Mouse (Mus musculus) kidney, adult 2 months (tissue): ENCODE measurements around the gene Hps1. TPM values are rescaled to one million over a fixed set of nuclear protein-coding genes. Genes with fewer than 3 reads are reported as not detected.

ENCODE experiments used
- DNase-seq: peaks from one replicate; pipeline ENCODE4 v3.0.0; 2021
- H3K27ac ChIP-seq: fragments of 200-500 bp; 2 replicates; pipeline ENCODE4 v1.5.1; 2012; ENCODE audit warnings: low read depth, low read length, control low read depth, inconsistent platforms; ENCODE audit not compliant: insufficient read depth
- H3K27me3 ChIP-seq: fragments of 200-500 bp; replicated peaks from 2 replicates; pipeline ENCODE4 v1.6.1; 2012; ENCODE audit warnings: mild to moderate bottlenecking, moderate library complexity, low read length, inconsistent platforms; ENCODE audit not compliant: control insufficient read depth, insufficient read depth
- H3K36me3 ChIP-seq: fragments of 200-500 bp; 2 replicates; pipeline ENCODE4 v1.6.1; 2012; ENCODE audit warnings: mild to moderate bottlenecking, moderate library complexity, low read length, inconsistent platforms; ENCODE audit not compliant: control insufficient read depth, insufficient read depth
- H3K4me1 ChIP-seq: fragments of 200-500 bp; 2 replicates; pipeline ENCODE4 v1.6.1; 2011; ENCODE audit warnings: low read length; ENCODE audit not compliant: control insufficient read depth, insufficient read depth
- H3K4me3 ChIP-seq: fragments of 200-500 bp; 2 replicates; pipeline ENCODE4 v1.5.1; 2011; ENCODE audit warnings: mild to moderate bottlenecking, low read depth, low read length, control low read depth; ENCODE audit not compliant: insufficient read depth
- CTCF ChIP-seq: fragments of 200-500 bp; conservative IDR thresholded peaks from 2 replicates; pipeline ENCODE4 v1.5.1; 2011; ENCODE audit warnings: low read depth, mild to moderate bottlenecking, control low read depth, low read length, moderate library complexity, mixed read lengths; ENCODE audit not compliant: insufficient read depth, insufficient read length
- POLR2A ChIP-seq: fragments of 200-500 bp; IDR thresholded peaks from one replicate; pipeline ENCODE4 v1.6.1; 2011; ENCODE audit warnings: low read depth, low read length, control low read depth
- WGBS: fragments of 180-500 bp; shearing (Covaris S2); methylation state at CpG from one replicate; pipeline ENCODE4 v1.1.7; 2018; 5-methylcytosine and 5-hydroxymethylcytosine counted together
- polyA plus RNA-seq: library from polyadenylated mRNA; depleted of rRNA; stranded (reverse); fragments of >200 nt; gene quantifications from 2 replicates; pipeline ENCODE4 v1.2.3, GENCODE M21; 2012

Gene Hps1
- polyA plus RNA-seq, 1 experiment = 20.1 TPM

- Histone ChIP-seq H3K36me3 (no peaks in the 10 kb centered on the region), H3K4me3 (no peak overlapping the region), H3K27ac (no peak overlapping the region), H3K4me1 (peaks cover 4% of the 10 kb centered on the region; the same call in 1 of the 2 replicates), H3K27me3 (no peaks in the 10 kb centered on the region)
- TF ChIP-seq CTCF = no peak
- no peak for TF ChIP-seq POLR2A
- 74% methylated on average over 5 of the region's 5 CpGs for WGBS
- no peak for DNase-seq
Observed at GRCm38 (mm10) chr19:42734982-42735381, 44.8 kb downstream of the Hps1 start.

GRCm38 (mm10) chr19:42727424-42727823 is 52.4 kb downstream of the Hps1 start:
- no peak overlapping the region for H3K4me3 ChIP-seq
- H3K4me1 ChIP-seq = no peaks in the 10 kb centered on the region
- H3K27ac ChIP-seq = no peak overlapping the region
- no peaks in the 10 kb centered on the region for H3K27me3 ChIP-seq
- 96% methylated on average over 4 of the region's 4 CpGs for WGBS
- no peak for TF ChIP-seq POLR2A
- TF ChIP-seq CTCF = no peak
- no peaks in the 10 kb centered on the region for H3K36me3 ChIP-seq
- no peak for DNase-seq

GRCm38 (mm10) chr19:42726766-42727165 is 53.0 kb downstream of the Hps1 start:
- no peaks in the 10 kb centered on the region for H3K36me3 ChIP-seq
- no peak overlapping the region for H3K27ac ChIP-seq
- no peaks in the 10 kb centered on the region for H3K27me3 ChIP-seq
- H3K4me3 ChIP-seq = no peak overlapping the region
- TF ChIP-seq CTCF = no peak
- TF ChIP-seq POLR2A = no peak
- H3K4me1 ChIP-seq = no peaks in the 10 kb centered on the region
- WGBS = 95% methylated on average over 10 of the region's 10 CpGs
- DNase-seq = no peak

GRCm38 (mm10) chr19:42725973-42726350 is 53.8 kb downstream of the Hps1 start:
- Histone ChIP-seq H3K27me3 (no peaks in the 10 kb centered on the region), H3K4me3 (no peak overlapping the region), H3K4me1 (no peaks in the 10 kb centered on the region), H3K36me3 (no peaks in the 10 kb centered on the region), H3K27ac (no peak overlapping the region)
- TF ChIP-seq CTCF = no peak
- TF ChIP-seq POLR2A = no peak
- peak; percentile 66 for DNase-seq
- 73% methylated on average over 3 of the region's 3 CpGs for WGBS

- Histone ChIP-seq H3K4me3 (no peak overlapping the region), H3K36me3 (no peaks in the 10 kb centered on the region), H3K4me1 (no peaks in the 10 kb centered on the region), H3K27ac (no peak overlapping the region), H3K27me3 (no peaks in the 10 kb centered on the region)
- 53% methylated on average over 16 of the region's 16 CpGs for WGBS
- no peak for TF ChIP-seq POLR2A
- no peak for TF ChIP-seq CTCF
- DNase-seq = peak; percentile 47
Observed at GRCm38 (mm10) chr19:42725056-42725972, 54.5 kb downstream of the Hps1 start.

- no peak overlapping the region for H3K4me3 ChIP-seq
- WGBS = 71% methylated on average over 6 of the region's 6 CpGs
- no peak overlapping the region for H3K27ac ChIP-seq
- H3K4me1 ChIP-seq = no peaks in the 10 kb centered on the region
- H3K27me3 ChIP-seq = no peaks in the 10 kb centered on the region
- TF ChIP-seq CTCF (0 out of 2 replicates have a peak, but pooled peaks have one; percentile 12), POLR2A (no peak)
- no peak for DNase-seq
- no peaks in the 10 kb centered on the region for H3K36me3 ChIP-seq
Observed at GRCm38 (mm10) chr19:42723302-42723701, 56.5 kb downstream of the Hps1 start.

- WGBS = 9% methylated on average over 2 of the region's 2 CpGs
- TF ChIP-seq POLR2A = no peak
- TF ChIP-seq CTCF = no peak; the same call in 1 of the 2 replicates
- H3K36me3 ChIP-seq = no peaks in the 10 kb centered on the region
- no peaks in the 10 kb centered on the region for H3K4me1 ChIP-seq
- no peaks in the 10 kb centered on the region for H3K27me3 ChIP-seq
- H3K4me3 ChIP-seq = no peak overlapping the region
- peak; percentile 54 for DNase-seq
- no peak overlapping the region for H3K27ac ChIP-seq
Observed at GRCm38 (mm10) chr19:42722500-42722899, 57.3 kb downstream of the Hps1 start.
